27 mouse cellular contexts compared by ENCODE assay signal in the genomic region with DNA sequence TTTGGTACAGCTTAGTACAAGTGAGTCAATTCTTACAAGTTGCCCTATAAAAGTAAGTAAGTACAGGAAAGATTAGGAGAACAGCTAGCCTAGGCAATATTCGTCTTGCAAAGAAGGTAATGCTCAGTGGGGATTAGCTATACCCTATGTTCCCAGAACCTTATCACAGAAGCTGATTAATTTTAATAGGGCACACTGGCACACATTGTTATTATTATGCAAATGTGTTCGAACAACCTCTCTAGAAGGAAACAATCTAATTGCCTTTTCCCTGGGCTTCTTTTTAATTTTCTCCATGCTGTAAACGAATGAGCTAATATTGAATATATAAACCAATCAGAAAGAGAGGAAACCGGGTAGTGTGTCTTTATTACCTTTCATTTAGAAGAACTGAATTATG.
DNase-seq lines count a peak whose midpoint lies in the region; ATAC-seq lines count a peak whose summit lies in the region.
"Had no signal": no experiment of that assay in that cellular context is flagged by ENCODE, and none has a peak within 500 bp of the region (broad histone marks: within the 10 kb centered on the region; RNA-seq: fewer than 3 reads in every experiment).

No protein-coding gene starts in this region.

- no peak overlapping the region for H3K4me3 ChIP-seq in forebrain, embryonic 12.5 days (replicated peaks)
- H3K4me3 ChIP-seq in forebrain, embryonic 10.5 days = no peak overlapping the region
- H3K4me3 ChIP-seq in midbrain, embryonic 14.5 days (replicated peaks; ENCODE audit: low read depth, low read length) = no peak overlapping the region
- H3K4me3 ChIP-seq: embryonic facial prominence, embryonic 15.5 days; heart, adult 2 months; heart, embryonic 13.5 days; left cerebral cortex, adult 2 months; lung, embryonic 15.5 days; myocyte; stomach, embryonic 15.5 days had no signal

- H3K36me3 ChIP-seq in forebrain, embryonic 12.5 days (replicated peaks) = no peaks in the 10 kb centered on the region
- H3K36me3 ChIP-seq in forebrain, embryonic 10.5 days (replicated peaks) = no peaks in the 10 kb centered on the region
- H3K36me3 ChIP-seq in midbrain, embryonic 14.5 days (ENCODE audit: control insufficient read depth, insufficient read depth, low read length) = no peaks in the 10 kb centered on the region
- H3K36me3 ChIP-seq: embryonic facial prominence, embryonic 15.5 days; heart, embryonic 13.5 days; lung, embryonic 15.5 days; stomach, embryonic 15.5 days had no signal

- WGBS in forebrain, embryonic 12.5 days = 21% methylated on average over 4 of the region's 4 CpGs
- WGBS in forebrain, embryonic 10.5 days = 58% methylated on average over 4 of the region's 4 CpGs
- 28% methylated on average over 4 of the region's 4 CpGs for WGBS in midbrain, embryonic 14.5 days

- peaks cover 11% of the 10 kb centered on the region; the same call in 1 of the 2 replicates for H3K4me1 ChIP-seq in forebrain, embryonic 12.5 days
- H3K4me1 ChIP-seq in forebrain, embryonic 10.5 days = peaks cover 18% of the 10 kb centered on the region
- no peaks in the 10 kb centered on the region for H3K4me1 ChIP-seq in midbrain, embryonic 14.5 days (ENCODE audit: control insufficient read depth, insufficient read depth, low read length)
- H3K4me1 ChIP-seq: embryonic facial prominence, embryonic 15.5 days; heart, embryonic 13.5 days; lung, embryonic 15.5 days; stomach, embryonic 15.5 days had no signal

- no peak overlapping the region for H3K9ac ChIP-seq in forebrain, embryonic 12.5 days
- H3K9ac ChIP-seq in midbrain, embryonic 14.5 days (replicated peaks; ENCODE audit: low read length) = no peak overlapping the region
- H3K9ac ChIP-seq: embryonic facial prominence, embryonic 15.5 days; heart, embryonic 13.5 days; liver, embryonic 14.5 days; lung, embryonic 15.5 days; stomach, embryonic 15.5 days had no signal

- no peaks in the 10 kb centered on the region for H3K9me3 ChIP-seq in forebrain, embryonic 12.5 days
- no peaks in the 10 kb centered on the region for H3K9me3 ChIP-seq in forebrain, embryonic 10.5 days
- no peaks in the 10 kb centered on the region for H3K9me3 ChIP-seq in midbrain, embryonic 14.5 days (ENCODE audit: control insufficient read depth, low read length)
- H3K9me3 ChIP-seq: embryonic facial prominence, embryonic 15.5 days; heart, embryonic 13.5 days; lung, embryonic 15.5 days; stomach, embryonic 15.5 days had no signal

- DNase-seq in forebrain, embryonic 10.5 days (ENCODE audit: extremely low spot score, low spot score) = no peak
- peak; percentile 70 for DNase-seq in retina, postnatal 1 day
- no peak for DNase-seq in retina, embryonic 14.5 days (ENCODE audit: low spot score)
- DNase-seq in midbrain, embryonic 14.5 days = peak; percentile 56
- DNase-seq in lung, adult 18-20 months = no peak
- no peak for DNase-seq in adrenal gland, postnatal 10 days
- no peak for DNase-seq in ovary, postnatal 14 days (ENCODE audit: low spot score)
- DNase-seq: adrenal gland, postnatal 25 days; cerebellum, adult 11 months; cerebellum, adult 9-11 months; gastrocnemius, postnatal 14 days; heart, adult 2 months; heart, postnatal 14 days; kidney, adult 2 months; layer of hippocampus, adult 9-11 months; lung, postnatal 4 days; thymus, postnatal 25 days had no signal

- no peak overlapping the region for H3K27ac ChIP-seq in forebrain, embryonic 12.5 days
- no peak overlapping the region for H3K27ac ChIP-seq in forebrain, embryonic 10.5 days
- no peak overlapping the region for H3K27ac ChIP-seq in midbrain, embryonic 14.5 days (replicated peaks; ENCODE audit: low read depth, low read length)
- H3K27ac ChIP-seq: embryonic facial prominence, embryonic 15.5 days; heart, adult 2 months; heart, embryonic 13.5 days; kidney, postnatal 0 days; left cerebral cortex, adult 2 months; liver, embryonic 14.5 days; lung, embryonic 15.5 days; stomach, embryonic 15.5 days had no signal

- no peak overlapping the region for H3K4me2 ChIP-seq in forebrain, embryonic 12.5 days
- no peak overlapping the region for H3K4me2 ChIP-seq in midbrain, embryonic 14.5 days (ENCODE audit: low read length)
- H3K4me2 ChIP-seq: embryonic facial prominence, embryonic 15.5 days; heart, embryonic 13.5 days; lung, embryonic 15.5 days; stomach, embryonic 15.5 days had no signal

- no peaks in the 10 kb centered on the region for H3K27me3 ChIP-seq in forebrain, embryonic 12.5 days
- no peaks in the 10 kb centered on the region for H3K27me3 ChIP-seq in forebrain, embryonic 10.5 days (ENCODE audit: poor library complexity, severe bottlenecking)
- H3K27me3 ChIP-seq in midbrain, embryonic 14.5 days (ENCODE audit: control insufficient read depth, insufficient read depth, low read length) = no peaks in the 10 kb centered on the region
- H3K27me3 ChIP-seq: embryonic facial prominence, embryonic 15.5 days; heart, embryonic 13.5 days; lung, embryonic 15.5 days; stomach, embryonic 15.5 days had no signal

- peak; percentile 30; the same call in 1 of the 2 replicates for ATAC-seq in forebrain, embryonic 12.5 days (ENCODE audit: low FRiP score)
- peak; percentile 34; the same call in 1 of the 2 replicates for ATAC-seq in midbrain, embryonic 14.5 days (ENCODE audit: low FRiP score, low TSS enrichment)
- ATAC-seq: CD4-positive, CD25-positive, alpha-beta regulatory T cell, adult 4 months had no signal

Comparison
In these comparisons a context has a peak if more than half of its experiments do, and no peak if none do; other contexts are left out.
1. DNase-seq: peak in retina, postnatal 1 day (single experiment) and midbrain, embryonic 14.5 days (single experiment); none in forebrain, embryonic 10.5 days (single experiment), retina, embryonic 14.5 days (single experiment), lung, adult 18-20 months (0 of 2), adrenal gland, postnatal 10 days (single experiment) and ovary, postnatal 14 days (single experiment).